Mouse (Mus musculus): ENCODE results near the gene Rpa3.
A peak's percentile ranks its signal among the peaks of the same experiment; 100 is the strongest.

Rpa3 gene

DNA sequence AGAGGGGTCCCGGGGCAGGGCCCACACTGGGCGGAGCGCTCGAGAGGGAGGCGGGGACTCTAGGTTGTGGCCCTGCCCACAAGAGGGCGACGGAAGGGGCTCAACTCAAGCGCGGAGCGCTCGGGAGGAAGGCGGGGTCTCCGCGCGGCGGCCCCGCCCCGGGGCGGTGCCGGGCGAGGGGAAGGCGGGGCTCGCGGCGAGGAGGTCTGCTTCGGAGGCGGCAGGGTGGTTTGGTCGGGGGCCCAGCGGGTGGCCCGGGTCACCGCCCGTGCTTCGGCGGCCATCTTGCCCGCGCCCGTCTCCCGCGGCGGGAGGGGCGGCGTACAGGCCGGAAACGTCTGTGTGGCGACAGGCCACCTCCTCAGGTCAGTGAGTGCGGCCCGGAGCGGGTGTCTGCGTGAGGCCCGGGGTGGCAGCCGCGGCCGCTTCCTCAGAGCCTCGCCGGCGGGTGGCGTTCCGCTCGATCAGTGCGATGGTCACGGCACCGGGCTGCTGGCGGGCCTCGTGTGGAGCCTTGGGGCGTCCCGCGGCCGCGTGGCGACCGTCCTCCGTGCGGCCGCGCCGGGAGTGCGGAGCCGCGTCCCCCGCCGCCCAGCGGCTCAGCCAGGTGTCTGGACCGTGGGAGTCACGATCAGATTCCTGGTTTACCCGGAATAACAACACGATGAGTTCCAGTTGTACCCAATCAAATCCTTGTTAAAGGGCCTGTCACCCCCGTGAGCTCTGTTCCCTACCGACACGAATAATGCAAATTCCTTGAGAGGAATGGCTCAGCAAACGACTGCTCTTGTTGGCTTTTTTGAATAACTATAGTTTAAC lies 49.7 kb downstream of the Rpa3 start, which contains the start of gene Mios:
TSS of gene Mios (plus strand) at position 176 of the 819 bp plus-strand sequence.
- peak; percentile 89 for DNase-seq (ENCODE audit: low read depth, low spot score)
